Mouse (Mus musculus) testis, postnatal 14 days (tissue): ENCODE data around the gene Tead1.

ENCODE experiments used
- DNase-seq: peaks from one replicate; pipeline ENCODE4 v3.0.0; 2021; ENCODE audit warnings: low spot score

Tead1 gene

GRCm38 (mm10) chr7:112686586-112686985 lies 7.5 kb downstream of the Tead1 start:
- no peak for DNase-seq

GRCm38 (mm10) chr7:112688425-112689001 lies 9.4 kb downstream of the Tead1 start:
- no peak for DNase-seq

- DNase-seq, result no peak
Measured at GRCm38 (mm10) chr7:112690836-112691781, 12.0 kb downstream of the Tead1 start.

- no peak for DNase-seq
Measured at GRCm38 (mm10) chr7:112693566-112693965, 14.4 kb downstream of the Tead1 start.

- no peak for DNase-seq
Measured at GRCm38 (mm10) chr7:112696777-112697161, 17.7 kb downstream of the Tead1 start.

- peak; percentile 46 for DNase-seq
Measured at GRCm38 (mm10) chr7:112697162-112697841, 18.2 kb downstream of the Tead1 start.

GRCm38 (mm10) chr7:112700082-112700481 lies 21.0 kb downstream of the Tead1 start:
- peak; percentile 23 for DNase-seq

GRCm38 (mm10) chr7:112703341-112703740 lies 24.2 kb downstream of the Tead1 start:
- no peak for DNase-seq

GRCm38 (mm10) chr7:112705870-112706269 lies 26.8 kb downstream of the Tead1 start:
- no peak for DNase-seq

GRCm38 (mm10) chr7:112706756-112707155 lies 27.6 kb downstream of the Tead1 start:
- no peak for DNase-seq

GRCm38 (mm10) chr7:112710409-112711107 lies 31.4 kb downstream of the Tead1 start:
- no peak for DNase-seq

GRCm38 (mm10) chr7:112711977-112712376 lies 32.9 kb downstream of the Tead1 start:
- no peak for DNase-seq

GRCm38 (mm10) chr7:112713509-112713908 lies 34.4 kb downstream of the Tead1 start:
- DNase-seq, result no peak

- DNase-seq, result no peak
Measured at GRCm38 (mm10) chr7:112714783-112715182, 35.7 kb downstream of the Tead1 start.

- DNase-seq, result no peak
Measured at GRCm38 (mm10) chr7:112716701-112717100, 37.6 kb downstream of the Tead1 start.

GRCm38 (mm10) chr7:112717676-112718075 lies 38.6 kb downstream of the Tead1 start:
- DNase-seq, result no peak

- DNase-seq, result peak; percentile 40
Measured at GRCm38 (mm10) chr7:112719394-112720142, 40.5 kb downstream of the Tead1 start.

- no peak for DNase-seq
Measured at GRCm38 (mm10) chr7:112720143-112720988, 41.2 kb downstream of the Tead1 start.

- DNase-seq, result no peak
Measured at GRCm38 (mm10) chr7:112720989-112721337, 41.8 kb downstream of the Tead1 start.

GRCm38 (mm10) chr7:112721859-112722258 lies 42.7 kb downstream of the Tead1 start:
- no peak for DNase-seq

GRCm38 (mm10) chr7:112728399-112728798 lies 49.3 kb downstream of the Tead1 start:
- DNase-seq, result no peak
